Mouse (Mus musculus) thymus, adult 2 months (tissue): ENCODE data around the gene Gramd1b.

Experiments
- CTCF ChIP-seq: fragments of 200-500 bp; IDR thresholded peaks from 2 replicates; pipeline ENCODE4 v1.5.1; 2012; ENCODE audit warnings: mild to moderate bottlenecking, control low read depth, low read length, moderate library complexity, borderline replicate concordance; ENCODE audit not compliant: control insufficient read depth, poor library complexity, insufficient read depth; ENCODE audit errors: extremely low read depth
- POLR2A ChIP-seq: fragments of 200-500 bp; IDR thresholded peaks from 2 replicates; pipeline ENCODE4 v1.6.1; 2012; ENCODE audit warnings: mild to moderate bottlenecking, low read length, control low read depth, moderate library complexity; ENCODE audit not compliant: control insufficient read depth, poor library complexity, insufficient read depth; ENCODE audit errors: extremely low read depth

DNA sequence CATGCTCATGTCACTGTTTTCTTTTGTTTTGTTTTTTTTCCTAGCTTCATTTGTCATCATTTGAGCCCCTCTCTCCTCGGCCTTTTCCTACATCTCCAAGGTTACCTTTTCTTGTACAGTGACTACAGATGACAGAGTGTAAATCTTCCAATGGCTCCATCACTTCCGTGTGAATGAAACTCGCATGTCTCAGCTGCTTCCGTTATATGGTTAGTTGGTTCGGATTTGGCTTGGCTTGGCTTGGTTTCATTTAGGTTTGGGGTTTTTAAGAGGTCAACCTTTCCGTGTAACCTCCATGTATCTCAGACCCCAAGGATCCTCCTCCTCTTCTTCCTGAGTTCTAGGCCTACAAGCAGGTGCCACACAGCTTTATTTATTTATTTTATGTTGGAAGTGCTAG, 77.3 kb downstream of the Gramd1b start:
- TF ChIP-seq CTCF (no peak), POLR2A (no peak)
